21 mouse cellular contexts compared by ENCODE assay signal in genomic region chr3:105861747-105862366, GRCm38 (mm10). TPM values are rescaled to one million over a fixed set of nuclear protein-coding genes. Genes with fewer than 3 reads are reported as not detected.
DNase-seq lines count a peak whose midpoint lies in the region; ATAC-seq and TF ChIP-seq lines count a peak whose summit lies in the region.
"Had no signal": no experiment of that assay in that cellular context is flagged by ENCODE, and none has a peak within 500 bp of the region (broad histone marks: within the 10 kb centered on the region; RNA-seq: fewer than 3 reads in every experiment).

No protein-coding gene starts in this region.

- no peaks in the 10 kb centered on the region for H3K27me3 ChIP-seq in intestine, embryonic 14.5 days (replicated peaks; ENCODE audit: control insufficient read depth, insufficient read depth, low read length)
- no peaks in the 10 kb centered on the region for H3K27me3 ChIP-seq in intestine, postnatal 0 days (replicated peaks; ENCODE audit: control insufficient read depth, insufficient read depth, low read length)
- H3K27me3 ChIP-seq in limb, embryonic 10.5 days (ENCODE audit: low read depth, poor library complexity, severe bottlenecking), result no peaks in the 10 kb centered on the region
- no peaks in the 10 kb centered on the region for H3K27me3 ChIP-seq in stomach, postnatal 0 days (ENCODE audit: control insufficient read depth, insufficient read depth, low read length)
- H3K27me3 ChIP-seq: embryonic facial prominence, embryonic 13.5 days; limb, embryonic 15.5 days; neural tube, embryonic 12.5 days had no signal

- no peak for TF ChIP-seq CTCF in intestine, postnatal 0 days (IDR thresholded peaks at IDR 0.05; ENCODE audit: low read depth)
- TF ChIP-seq CTCF in stomach, postnatal 0 days (IDR thresholded peaks at IDR 0.05; ENCODE audit: low read depth), result 0 out of 2 replicates have a peak, but pooled peaks have one; percentile 8

- no peak overlapping the region for H3K27ac ChIP-seq in intestine, embryonic 14.5 days (ENCODE audit: low read depth)
- no peak overlapping the region for H3K27ac ChIP-seq in intestine, postnatal 0 days (ENCODE audit: low read depth, low read length)
- H3K27ac ChIP-seq in limb, embryonic 10.5 days, result 0 out of 2 replicates have a peak overlapping the region, but pooled peaks have one; percentile 28
- H3K27ac ChIP-seq in stomach, postnatal 0 days (replicated peaks), result no peak overlapping the region
- H3K27ac ChIP-seq: embryonic facial prominence, embryonic 13.5 days; forebrain, embryonic 10.5 days; hindbrain, postnatal 0 days; limb, embryonic 15.5 days; neural tube, embryonic 12.5 days had no signal

- no peak overlapping the region for H3K4me3 ChIP-seq in intestine, embryonic 14.5 days (ENCODE audit: low read depth, low read length)
- no peak overlapping the region for H3K4me3 ChIP-seq in intestine, postnatal 0 days (ENCODE audit: low read depth, low read length)
- no peak overlapping the region for H3K4me3 ChIP-seq in limb, embryonic 10.5 days
- no peak overlapping the region for H3K4me3 ChIP-seq in stomach, postnatal 0 days (ENCODE audit: low read depth, low read length)
- H3K4me3 ChIP-seq: embryonic facial prominence, embryonic 13.5 days; forebrain, embryonic 10.5 days; limb, embryonic 15.5 days; neural tube, embryonic 12.5 days had no signal

- H3K4me1 ChIP-seq in intestine, embryonic 14.5 days (replicated peaks; ENCODE audit: control insufficient read depth, insufficient read depth, low read length), result no peaks in the 10 kb centered on the region
- H3K4me1 ChIP-seq in intestine, postnatal 0 days (replicated peaks; ENCODE audit: control insufficient read depth, insufficient read depth, low read length), result no peaks in the 10 kb centered on the region
- peaks cover 25% of the 10 kb centered on the region for H3K4me1 ChIP-seq in limb, embryonic 10.5 days
- H3K4me1 ChIP-seq in stomach, postnatal 0 days (replicated peaks; ENCODE audit: control insufficient read depth, insufficient read depth), result no peaks in the 10 kb centered on the region
- H3K4me1 ChIP-seq: neural tube, embryonic 12.5 days had no signal

- H3K36me3 ChIP-seq in intestine, embryonic 14.5 days (ENCODE audit: control insufficient read depth, insufficient read depth, low read length), result no peaks in the 10 kb centered on the region
- no peaks in the 10 kb centered on the region for H3K36me3 ChIP-seq in intestine, postnatal 0 days (ENCODE audit: control insufficient read depth, insufficient read depth)
- H3K36me3 ChIP-seq in limb, embryonic 10.5 days, result no peaks in the 10 kb centered on the region
- no peaks in the 10 kb centered on the region for H3K36me3 ChIP-seq in stomach, postnatal 0 days (ENCODE audit: control insufficient read depth, insufficient read depth, low read length)
- H3K36me3 ChIP-seq: embryonic facial prominence, embryonic 13.5 days; forebrain, embryonic 10.5 days; limb, embryonic 15.5 days; neural tube, embryonic 12.5 days had no signal

- no peak overlapping the region for H3K4me2 ChIP-seq in intestine, embryonic 14.5 days (ENCODE audit: low read length)
- no peak overlapping the region for H3K4me2 ChIP-seq in intestine, postnatal 0 days (replicated peaks; ENCODE audit: low read depth)
- H3K4me2 ChIP-seq in stomach, postnatal 0 days (replicated peaks; ENCODE audit: low read depth), result no peak overlapping the region
- H3K4me2 ChIP-seq: embryonic facial prominence, embryonic 13.5 days; limb, embryonic 15.5 days; neural tube, embryonic 12.5 days had no signal

- ATAC-seq in intestine, embryonic 14.5 days (replicated peaks; ENCODE audit: low FRiP score, low TSS enrichment, low read depth), result no peak
- no peak for ATAC-seq in intestine, postnatal 0 days
- ATAC-seq in stomach, postnatal 0 days (ENCODE audit: low FRiP score, low TSS enrichment), result no peak
- ATAC-seq: hindbrain, postnatal 0 days had no signal

- WGBS in intestine, embryonic 14.5 days, result 47% methylated on average over 7 of the region's 7 CpGs
- 33% methylated on average over 7 of the region's 7 CpGs for WGBS in intestine, postnatal 0 days
- WGBS in limb, embryonic 10.5 days, result 60% methylated on average over 7 of the region's 7 CpGs
- WGBS in stomach, postnatal 0 days, result 36% methylated on average over 7 of the region's 7 CpGs

- TF ChIP-seq EP300 in stomach, postnatal 0 days (optimal IDR thresholded peaks at IDR 0.05), result no peak

- DNase-seq in intestine, embryonic 14.5 days (ENCODE audit: low spot score), result peak; percentile 47
- DNase-seq in R1 (ENCODE audit: low read depth, low spot score), result peak; percentile 4
- DNase-seq in limb, embryonic 10.5 days (ENCODE audit: low spot score), result no peak
- peak; percentile 20 for DNase-seq in stomach, postnatal 0 days (ENCODE audit: low spot score)
- no peak for DNase-seq in left cerebral cortex, adult 11 months (ENCODE audit: low spot score)
- no peak for DNase-seq in spleen, postnatal 36 days (ENCODE audit: low spot score in 2 of 2)
- DNase-seq: adrenal gland, adult 2 months; cerebellum, postnatal 10 days; gastrocnemius, postnatal 10 days; heart, postnatal 10 days; kidney, adult 8-10 months; kidney, postnatal 36 days; thymus, postnatal 36 days had no signal

- no peak overlapping the region for H3K9ac ChIP-seq in intestine, embryonic 14.5 days (ENCODE audit: low read length)
- H3K9ac ChIP-seq in intestine, postnatal 0 days (ENCODE audit: low read depth, low read length), result no peak overlapping the region
- H3K9ac ChIP-seq in stomach, postnatal 0 days (ENCODE audit: low read length), result no peak overlapping the region
- H3K9ac ChIP-seq: embryonic facial prominence, embryonic 13.5 days; limb, embryonic 15.5 days; neural tube, embryonic 12.5 days had no signal

- H3K9me3 ChIP-seq in intestine, embryonic 14.5 days (ENCODE audit: control insufficient read depth, low read length), result no peaks in the 10 kb centered on the region
- H3K9me3 ChIP-seq in intestine, postnatal 0 days (ENCODE audit: control insufficient read depth), result no peaks in the 10 kb centered on the region
- H3K9me3 ChIP-seq in limb, embryonic 10.5 days (replicated peaks), result no peaks in the 10 kb centered on the region
- no peaks in the 10 kb centered on the region for H3K9me3 ChIP-seq in stomach, postnatal 0 days (ENCODE audit: control insufficient read depth, low read length)
- H3K9me3 ChIP-seq: embryonic facial prominence, embryonic 13.5 days; forebrain, embryonic 10.5 days; limb, embryonic 15.5 days; neural tube, embryonic 12.5 days had no signal

RNA-seq across cellular contexts. Expression of gene Adora3, which starts 8.8 kb away (rescaled TPM):
- polyA plus RNA-seq in intestine, embryonic 14.5 days (2014; fragmentation: Nextera tagmentation; extraction: Ambion mirVana), result 0.17 TPM in 1 of 2 replicates, not detected in the other
- polyA plus RNA-seq in intestine, postnatal 0 days (2015; fragmentation: Nextera tagmentation; extraction: Ambion mirVana), result 0.43 TPM in 2 replicates
- polyA plus RNA-seq in limb, embryonic 10.5 days (2016; fragmentation: Nextera tagmentation; extraction: Ambion mirVana), result 0.25 TPM in 1 of 2 replicates, not detected in the other
- polyA plus RNA-seq in stomach, postnatal 0 days (2015; fragmentation: Nextera tagmentation; extraction: Ambion mirVana), result 0.34 and 0.47 TPM in 2 replicates
- polyA plus RNA-seq: neural tube, embryonic 12.5 days had no signal

RNA-seq across cellular contexts. Expression of gene Tmigd3, which starts 8.8 kb away (rescaled TPM):
- polyA plus RNA-seq in intestine, embryonic 14.5 days (2014; fragmentation: Nextera tagmentation; extraction: Ambion mirVana), result 0.18 TPM in 1 of 2 replicates, not detected in the other
- polyA plus RNA-seq in intestine, postnatal 0 days (2015; fragmentation: Nextera tagmentation; extraction: Ambion mirVana), result 0.44 and 0.48 TPM in 2 replicates
- 0.30 TPM in 1 of 2 replicates, not detected in the other for polyA plus RNA-seq in limb, embryonic 10.5 days (2016; fragmentation: Nextera tagmentation; extraction: Ambion mirVana)
- polyA plus RNA-seq in stomach, postnatal 0 days (2015; fragmentation: Nextera tagmentation; extraction: Ambion mirVana), result 0.17 and 0.36 TPM in 2 replicates
- polyA plus RNA-seq: adrenal gland, adult 2 months; embryonic facial prominence, embryonic 13.5 days; forebrain, embryonic 10.5 days; hindbrain, postnatal 0 days; liver, embryonic 16.5 days; midbrain, postnatal 0 days; neural tube, embryonic 12.5 days had no signal

Comparison
In these comparisons a context has a peak if more than half of its experiments do, and no peak if none do; other contexts are left out.
1. DNase-seq: peak in intestine, embryonic 14.5 days (single experiment), R1 (single experiment) and stomach, postnatal 0 days (single experiment); none in limb, embryonic 10.5 days (single experiment), left cerebral cortex, adult 11 months (single experiment) and spleen, postnatal 36 days (0 of 2).